Mouse (Mus musculus) lung, adult 2 months (tissue): ENCODE results near the gene Spag17.

Source experiments
- CTCF ChIP-seq: fragments of 200-500 bp; IDR thresholded peaks from 2 replicates; pipeline ENCODE4 v1.5.1; 2011; ENCODE audit warnings: mild to moderate bottlenecking, low read length, control low read depth; ENCODE audit not compliant: insufficient read depth
- POLR2A ChIP-seq: fragments of 200-500 bp; IDR thresholded peaks from 2 replicates; pipeline ENCODE4 v1.6.1; 2011; ENCODE audit warnings: low read depth, mild to moderate bottlenecking, control low read depth, low read length, borderline replicate concordance; ENCODE audit errors: extremely low read depth

- no peak for TF ChIP-seq CTCF
- TF ChIP-seq POLR2A = no peak
These were observed 68.9 kb downstream of the Spag17 start for GRCm38 (mm10) chr3:99954039-99954602.
